Mouse (Mus musculus): ENCODE results near the gene Ppp1r14c.

DNA sequence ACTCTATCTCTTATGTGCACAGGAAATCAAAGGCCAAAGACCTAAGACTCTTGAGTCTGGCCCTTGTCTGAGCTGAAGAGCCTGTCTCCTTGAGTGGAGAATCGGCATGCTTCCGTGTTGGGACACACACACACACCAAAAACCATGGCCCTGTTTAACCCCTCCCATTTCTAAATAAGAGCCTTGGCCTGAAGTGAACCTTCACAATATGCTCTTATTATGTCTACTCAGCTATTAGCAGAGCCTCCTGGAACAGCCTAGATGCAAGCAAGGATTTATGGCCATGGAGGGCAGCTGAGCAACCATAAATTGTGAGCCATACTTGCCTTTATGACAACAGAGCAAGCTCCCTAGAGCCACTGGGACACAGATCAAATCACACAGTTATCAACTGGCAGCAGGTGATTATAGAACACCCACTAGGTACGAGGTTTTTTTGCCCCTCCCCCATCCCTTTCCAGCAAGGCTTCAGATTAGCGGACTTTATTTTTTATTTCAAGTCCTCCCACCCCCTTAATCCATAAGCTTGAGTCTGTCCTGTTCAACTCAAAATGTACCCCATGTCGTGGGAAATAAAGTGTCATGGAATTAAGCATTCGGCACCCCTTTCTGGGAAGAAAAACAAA lies 42.3 kb downstream of the Ppp1r14c start:
- TF ChIP-seq CTCF (IDR thresholded peaks at IDR 0.05; ENCODE audit: low read depth, low read length) (no peak), GATA1 (IDR thresholded peaks at IDR 0.05; ENCODE audit: borderline replicate concordance, low read length) (no peak), TAL1 (conservative IDR thresholded peaks at IDR 0.05; ENCODE audit: low read depth, low read length) (no peak), POLR2AphosphoS5 (IDR thresholded peaks at IDR 0.05; ENCODE audit: insufficient replicate concordance, low read depth, low read length) (no peak), GATA2 (IDR thresholded peaks at IDR 0.05; ENCODE audit: borderline replicate concordance, low read depth, low read length) (no peak)
